Mouse (Mus musculus): ENCODE data around the gene Ush1g. TPM values are rescaled to one million over a fixed set of nuclear protein-coding genes. Genes with fewer than 3 reads are reported as not detected.

The Ush1g gene
- polyA plus RNA-seq, 1 experiment, result 2.0 TPM

GRCm38 (mm10) chr11:115285282-115285681 is 36.6 kb downstream of the Ush1g start:
- Histone ChIP-seq H3K27ac (ENCODE audit: insufficient read depth, low read length) (no peak overlapping the region), H3K27me3 (ENCODE audit: control insufficient read depth, insufficient read depth, low read length) (no peaks in the 10 kb centered on the region), H3K4me3 (ENCODE audit: extremely low read depth, insufficient read depth, insufficient read length) (no peak overlapping the region), H3K36me3 (ENCODE audit: control insufficient read depth, insufficient read depth, low read length) (no peaks in the 10 kb centered on the region), H3K4me1 (ENCODE audit: control insufficient read depth, insufficient read depth, insufficient read length) (no peaks in the 10 kb centered on the region)
- TF ChIP-seq POLR2A (IDR thresholded peaks at IDR 0.05; ENCODE audit: low read depth, low read length) (no peak), CTCF (IDR thresholded peaks at IDR 0.05; ENCODE audit: extremely low read depth, insufficient read depth, insufficient read length, insufficient replicate concordance) (no peak)
- 15% methylated on average over 4 of the region's 4 CpGs for WGBS
- no peak for DNase-seq (ENCODE audit: low read depth in 1 of 2, low spot score in 2 of 2)

DNA sequence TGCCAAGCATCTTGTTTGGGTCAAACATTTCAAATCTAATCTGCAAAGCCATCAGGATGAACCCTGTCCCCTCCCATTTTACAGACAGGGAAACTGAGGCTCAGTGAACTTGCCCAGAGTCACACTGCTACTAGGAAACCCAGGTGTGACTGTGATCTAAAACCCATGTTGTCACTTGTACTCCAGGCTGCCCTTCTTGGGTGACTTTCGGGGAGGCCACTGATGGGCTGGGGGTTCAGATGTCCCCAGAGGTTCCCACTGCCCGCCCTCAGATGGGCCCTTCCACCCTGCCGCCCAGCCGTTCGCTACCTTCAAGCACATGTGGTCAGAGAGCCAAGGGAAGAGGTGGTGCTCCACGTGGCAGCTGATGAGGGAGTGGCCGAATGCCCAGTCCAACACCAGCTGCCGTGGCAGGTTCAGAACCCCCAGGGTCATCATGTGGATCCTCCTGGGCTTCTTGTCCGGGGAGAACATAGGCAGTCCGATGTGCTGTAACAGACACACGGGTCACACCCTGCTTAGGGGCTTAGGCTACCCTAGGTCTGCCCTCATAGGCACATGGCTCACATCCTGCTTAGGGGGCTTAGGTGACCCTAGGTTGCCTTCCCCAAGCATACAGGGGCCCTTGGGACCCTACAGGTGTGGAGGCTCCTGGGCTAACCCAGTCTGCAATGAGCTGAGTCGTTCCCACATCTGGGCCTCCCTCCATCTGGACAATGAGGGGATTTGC is 37.8 kb downstream of the Ush1g start:
- no peak for DNase-seq (ENCODE audit: low read depth in 1 of 2, low spot score in 2 of 2)
- no peaks in the 10 kb centered on the region for H3K36me3 ChIP-seq (ENCODE audit: control insufficient read depth, insufficient read depth, low read length)
- WGBS, result 88% methylated on average over 12 of the region's 12 CpGs
- no peak overlapping the region for H3K4me3 ChIP-seq (ENCODE audit: extremely low read depth, insufficient read depth, insufficient read length)
- H3K4me1 ChIP-seq (ENCODE audit: control insufficient read depth, insufficient read depth, insufficient read length), result no peaks in the 10 kb centered on the region
- TF ChIP-seq CTCF (IDR thresholded peaks at IDR 0.05; ENCODE audit: extremely low read depth, insufficient read depth, insufficient read length, insufficient replicate concordance), result no peak
- TF ChIP-seq POLR2A (IDR thresholded peaks at IDR 0.05; ENCODE audit: low read depth, low read length), result no peak
- H3K27ac ChIP-seq (ENCODE audit: insufficient read depth, low read length), result no peak overlapping the region
- H3K27me3 ChIP-seq (ENCODE audit: control insufficient read depth, insufficient read depth, low read length), result no peaks in the 10 kb centered on the region

DNA sequence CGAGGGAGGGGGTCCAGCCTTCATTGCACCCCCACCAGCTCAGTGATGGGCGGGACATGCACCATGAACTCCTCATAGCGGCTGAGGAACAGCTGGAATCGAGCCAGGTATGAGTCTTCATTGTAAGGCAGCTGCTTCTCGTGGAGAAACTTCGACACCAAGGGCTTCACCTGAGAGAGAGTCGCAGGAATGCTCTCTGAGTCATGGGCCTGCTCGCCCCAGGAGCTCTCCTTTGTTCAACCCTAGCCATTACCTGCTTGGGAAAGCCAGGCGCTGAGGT is 38.4 kb downstream of the Ush1g start:
- 86% methylated on average over 9 of the region's 9 CpGs for WGBS
- H3K4me3 ChIP-seq (ENCODE audit: extremely low read depth, insufficient read depth, insufficient read length), result no peak overlapping the region
- H3K36me3 ChIP-seq (ENCODE audit: control insufficient read depth, insufficient read depth, low read length), result no peaks in the 10 kb centered on the region
- DNase-seq (ENCODE audit: low read depth in 1 of 2, low spot score in 2 of 2), result no peak
- H3K27ac ChIP-seq (ENCODE audit: insufficient read depth, low read length), result no peak overlapping the region
- no peaks in the 10 kb centered on the region for H3K27me3 ChIP-seq (ENCODE audit: control insufficient read depth, insufficient read depth, low read length)
- no peak for TF ChIP-seq CTCF (IDR thresholded peaks at IDR 0.05; ENCODE audit: extremely low read depth, insufficient read depth, insufficient read length, insufficient replicate concordance)
- no peak for TF ChIP-seq POLR2A (IDR thresholded peaks at IDR 0.05; ENCODE audit: low read depth, low read length)
- H3K4me1 ChIP-seq (ENCODE audit: control insufficient read depth, insufficient read depth, insufficient read length), result no peaks in the 10 kb centered on the region

GRCm38 (mm10) chr11:115282723-115283485 is 38.9 kb downstream of the Ush1g start:
- H3K27ac ChIP-seq (ENCODE audit: insufficient read depth, low read length), result no peak overlapping the region
- 82% methylated on average over 8 of the region's 8 CpGs for WGBS

GRCm38 (mm10) chr11:115282295-115282694 is 39.5 kb downstream of the Ush1g start:
- Histone ChIP-seq H3K4me1 (ENCODE audit: control insufficient read depth, insufficient read depth, insufficient read length) (no peaks in the 10 kb centered on the region; the same call in 1 of the 2 replicates), H3K27ac (ENCODE audit: insufficient read depth, low read length) (no peak overlapping the region), H3K27me3 (ENCODE audit: control insufficient read depth, insufficient read depth, low read length) (no peaks in the 10 kb centered on the region), H3K4me3 (ENCODE audit: extremely low read depth, insufficient read depth, insufficient read length) (no peak overlapping the region), H3K36me3 (ENCODE audit: control insufficient read depth, insufficient read depth, low read length) (no peaks in the 10 kb centered on the region)
- WGBS, result 94% methylated on average over 8 of the region's 8 CpGs
- no peak for DNase-seq (ENCODE audit: low read depth in 1 of 2, low spot score in 2 of 2)
- TF ChIP-seq CTCF (IDR thresholded peaks at IDR 0.05; ENCODE audit: extremely low read depth, insufficient read depth, insufficient read length, insufficient replicate concordance) (no peak), POLR2A (IDR thresholded peaks at IDR 0.05; ENCODE audit: low read depth, low read length) (no peak)

More at GRCm38 (mm10) chr11:115282723-115283485, 38.9 kb downstream of the Ush1g start:
- Histone ChIP-seq H3K4me3 (ENCODE audit: extremely low read depth, insufficient read depth, insufficient read length) (no peak overlapping the region), H3K27me3 (ENCODE audit: control insufficient read depth, insufficient read depth, low read length) (no peaks in the 10 kb centered on the region), H3K36me3 (ENCODE audit: control insufficient read depth, insufficient read depth, low read length) (no peaks in the 10 kb centered on the region), H3K4me1 (ENCODE audit: control insufficient read depth, insufficient read depth, insufficient read length) (no peaks in the 10 kb centered on the region)
- TF ChIP-seq CTCF (IDR thresholded peaks at IDR 0.05; ENCODE audit: extremely low read depth, insufficient read depth, insufficient read length, insufficient replicate concordance) (no peak), POLR2A (IDR thresholded peaks at IDR 0.05; ENCODE audit: low read depth, low read length) (no peak)
- no peak for DNase-seq (ENCODE audit: low read depth in 1 of 2, low spot score in 2 of 2)

DNA sequence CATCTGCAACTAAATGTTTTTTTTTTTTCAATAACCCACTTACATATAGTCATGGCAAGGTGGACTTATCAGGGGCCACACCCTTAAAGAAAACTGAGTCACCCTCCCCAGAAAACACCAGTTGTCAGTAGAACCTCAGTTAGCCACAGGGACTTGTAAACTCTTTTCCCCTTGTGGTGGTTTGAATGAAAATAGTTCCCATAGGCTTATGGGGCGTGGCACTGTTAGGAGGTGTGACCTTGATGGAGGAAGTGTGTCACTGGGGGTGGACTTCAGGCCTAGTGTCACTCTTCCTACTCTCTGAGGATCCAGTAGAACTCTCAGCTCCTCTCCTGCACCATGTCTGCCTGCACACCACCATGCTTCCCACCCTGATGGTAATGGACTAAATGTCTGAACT is 42.1 kb downstream of the Ush1g start:
- Histone ChIP-seq H3K4me3 (ENCODE audit: extremely low read depth, insufficient read depth, insufficient read length) (no peak overlapping the region), H3K4me1 (ENCODE audit: control insufficient read depth, insufficient read depth, insufficient read length) (peaks cover 14% of the 10 kb centered on the region; the same call in 1 of the 2 replicates), H3K27ac (ENCODE audit: insufficient read depth, low read length) (no peak overlapping the region), H3K36me3 (ENCODE audit: control insufficient read depth, insufficient read depth, low read length) (no peaks in the 10 kb centered on the region), H3K27me3 (ENCODE audit: control insufficient read depth, insufficient read depth, low read length) (no peaks in the 10 kb centered on the region)
- TF ChIP-seq POLR2A (IDR thresholded peaks at IDR 0.05; ENCODE audit: low read depth, low read length) (no peak), CTCF (IDR thresholded peaks at IDR 0.05; ENCODE audit: extremely low read depth, insufficient read depth, insufficient read length, insufficient replicate concordance) (no peak)
- DNase-seq (ENCODE audit: low read depth in 1 of 2, low spot score in 2 of 2), result no peak
- WGBS, result 70% methylated on average over 1 of the region's 1 CpGs

GRCm38 (mm10) chr11:115278176-115278575 is 43.7 kb downstream of the Ush1g start:
- H3K27ac ChIP-seq (ENCODE audit: insufficient read depth, low read length), result no peak overlapping the region
- no peak overlapping the region for H3K4me3 ChIP-seq (ENCODE audit: extremely low read depth, insufficient read depth, insufficient read length)
- H3K36me3 ChIP-seq (ENCODE audit: control insufficient read depth, insufficient read depth, low read length), result no peaks in the 10 kb centered on the region
- no peak for TF ChIP-seq POLR2A (IDR thresholded peaks at IDR 0.05; ENCODE audit: low read depth, low read length)
- no peak for TF ChIP-seq CTCF (IDR thresholded peaks at IDR 0.05; ENCODE audit: extremely low read depth, insufficient read depth, insufficient read length, insufficient replicate concordance)
- DNase-seq (ENCODE audit: low read depth in 1 of 2, low spot score in 2 of 2), result no peak
- WGBS, result 85% methylated on average over 6 of the region's 6 CpGs
- H3K27me3 ChIP-seq (ENCODE audit: control insufficient read depth, insufficient read depth, low read length), result no peaks in the 10 kb centered on the region
- H3K4me1 ChIP-seq (ENCODE audit: control insufficient read depth, insufficient read depth, insufficient read length), result peaks cover 14% of the 10 kb centered on the region; the same call in 1 of the 2 replicates
